In genomic region chr8:94870474-94871107, GRCm38 (mm10) we compare ENCODE assay signal across 8 mouse cellular contexts. TPM values are rescaled to one million over a fixed set of nuclear protein-coding genes. Genes with fewer than 3 reads are reported as not detected.
DNase-seq lines count a peak whose midpoint lies in the region; ATAC-seq and TF ChIP-seq lines count a peak whose summit lies in the region.

No protein-coding gene starts in this region.

- no peaks in the 10 kb centered on the region for H3K4me1 ChIP-seq in ES-Bruce4 (ENCODE audit: control insufficient read depth, insufficient read depth, low read length)
- peaks cover 68% of the 10 kb centered on the region for H3K4me1 ChIP-seq in forebrain, embryonic 10.5 days
- peaks cover 29% of the 10 kb centered on the region for H3K4me1 ChIP-seq in hindbrain, postnatal 0 days (ENCODE audit: insufficient read depth, low read length)
- H3K4me1 ChIP-seq in liver, embryonic 11.5 days (replicated peaks; ENCODE audit: control insufficient read depth, insufficient read depth, low read length): peaks cover 44% of the 10 kb centered on the region

- peak overlapping the region; percentile 28 for H3K4me3 ChIP-seq in C2C12 (ENCODE audit: insufficient read depth, poor library complexity, severe bottlenecking)
- H3K4me3 ChIP-seq in ES-Bruce4 (ENCODE audit: low read depth, low read length): peak overlapping the region; percentile 25
- peak overlapping the region; percentile 57 for H3K4me3 ChIP-seq in forebrain, embryonic 10.5 days
- peak overlapping the region; percentile 60 for H3K4me3 ChIP-seq in hindbrain, postnatal 0 days (ENCODE audit: low read length)
- H3K4me3 ChIP-seq in liver, embryonic 11.5 days (ENCODE audit: low read depth, low read length): peak overlapping the region; percentile 37
- H3K4me3 ChIP-seq in myocyte: peak overlapping the region; percentile 15

- no peak for DNase-seq in forebrain, embryonic 10.5 days (ENCODE audit: extremely low spot score, low spot score)
- DNase-seq in hindbrain, postnatal 0 days (ENCODE audit: low spot score): peak; percentile 81
- no peak for DNase-seq in liver, embryonic 11.5 days (ENCODE audit: low spot score)
- no peak for DNase-seq in urinary bladder, adult 18-20 months (ENCODE audit: low spot score in 2 of 2)
- no peak for DNase-seq in adrenal gland, postnatal 4 days (ENCODE audit: low spot score in 2 of 2)

- H3K79me2 ChIP-seq in C2C12 (ENCODE audit: control insufficient read depth, insufficient read depth) (no peaks in the 10 kb centered on the region), myocyte (ENCODE audit: control insufficient read depth, insufficient read depth) (no peaks in the 10 kb centered on the region)

- H3K79me3 ChIP-seq in C2C12 (ENCODE audit: low read depth): no peaks in the 10 kb centered on the region

- H3K36me3 ChIP-seq in C2C12 (ENCODE audit: control insufficient read depth, insufficient read depth) (peaks cover 2% of the 10 kb centered on the region), ES-Bruce4 (ENCODE audit: control insufficient read depth, insufficient read depth, low read length, poor library complexity, severe bottlenecking) (0 out of 2 replicates have a peak, but pooled peaks cover under 1% of the 10 kb centered on the region), myocyte (ENCODE audit: control insufficient read depth, insufficient read depth) (no peaks in the 10 kb centered on the region)
- peaks cover 19% of the 10 kb centered on the region for H3K36me3 ChIP-seq in forebrain, embryonic 10.5 days (replicated peaks)
- peaks cover 13% of the 10 kb centered on the region for H3K36me3 ChIP-seq in hindbrain, postnatal 0 days (ENCODE audit: insufficient read depth, low read length)
- H3K36me3 ChIP-seq in liver, embryonic 11.5 days (ENCODE audit: control insufficient read depth, insufficient read depth, low read length): peaks cover 5% of the 10 kb centered on the region; the same call in 1 of the 2 replicates

- no peak for TF ChIP-seq POLR2A in ES-Bruce4 (IDR thresholded peaks at IDR 0.05; ENCODE audit: insufficient read depth, low read length)
- no peak for TF ChIP-seq POLR2A in myocyte (IDR thresholded peaks at IDR 0.05; ENCODE audit: insufficient read length, low read depth)

- TF ChIP-seq EP300 in ES-Bruce4 (IDR thresholded peaks at IDR 0.05; ENCODE audit: insufficient read depth, low read depth, low read length): no peak

- H3K9me3 ChIP-seq in ES-Bruce4 (replicated peaks; ENCODE audit: control insufficient read depth, insufficient read depth, low read length, poor library complexity, severe bottlenecking): no peaks in the 10 kb centered on the region
- H3K9me3 ChIP-seq in forebrain, embryonic 10.5 days: no peaks in the 10 kb centered on the region
- H3K9me3 ChIP-seq in hindbrain, postnatal 0 days (ENCODE audit: low read length): no peaks in the 10 kb centered on the region
- H3K9me3 ChIP-seq in liver, embryonic 11.5 days (ENCODE audit: control insufficient read depth, low read length): no peaks in the 10 kb centered on the region

- H3K27ac ChIP-seq in ES-Bruce4 (ENCODE audit: insufficient read depth, low read length): no peak overlapping the region
- peak overlapping the region; percentile 79 for H3K27ac ChIP-seq in forebrain, embryonic 10.5 days
- peak overlapping the region; percentile 80 for H3K27ac ChIP-seq in hindbrain, postnatal 0 days
- H3K27ac ChIP-seq in liver, embryonic 11.5 days (ENCODE audit: low read depth, low read length): no peak overlapping the region

- H3K9ac ChIP-seq in ES-Bruce4 (ENCODE audit: low read depth, poor library complexity, severe bottlenecking): peak overlapping the region; percentile 14; the same call in 1 of the 2 replicates
- H3K9ac ChIP-seq in hindbrain, postnatal 0 days (replicated peaks; ENCODE audit: low read length): peak overlapping the region; percentile 76
- H3K9ac ChIP-seq in liver, embryonic 11.5 days (ENCODE audit: low read depth, low read length): peak overlapping the region; percentile 52

- H3ac ChIP-seq in C2C12 (ENCODE audit: control insufficient read depth, insufficient read length, low read depth): peak overlapping the region; percentile 55
- H3ac ChIP-seq in myocyte (ENCODE audit: control insufficient read depth, insufficient read length): no peak overlapping the region

- peak; percentile 61 for ATAC-seq in hindbrain, postnatal 0 days
- ATAC-seq in liver, embryonic 11.5 days (replicated peaks; ENCODE audit: low FRiP score): no peak

- no peaks in the 10 kb centered on the region for H3K27me3 ChIP-seq in C2C12 (ENCODE audit: control insufficient read depth, insufficient read depth, insufficient read length)
- no peaks in the 10 kb centered on the region for H3K27me3 ChIP-seq in ES-Bruce4 (ENCODE audit: control insufficient read depth, insufficient read depth, low read length, poor library complexity, severe bottlenecking)
- H3K27me3 ChIP-seq in forebrain, embryonic 10.5 days (ENCODE audit: poor library complexity, severe bottlenecking): peaks cover 50% of the 10 kb centered on the region
- H3K27me3 ChIP-seq in hindbrain, postnatal 0 days (ENCODE audit: insufficient read depth, low read length): no peaks in the 10 kb centered on the region
- H3K27me3 ChIP-seq in liver, embryonic 11.5 days (replicated peaks; ENCODE audit: control insufficient read depth, insufficient read depth, low read length): peaks cover 11% of the 10 kb centered on the region
- H3K27me3 ChIP-seq in myocyte (ENCODE audit: control insufficient read depth, insufficient read depth, insufficient read length): no peaks in the 10 kb centered on the region

- H3K4me2 ChIP-seq in hindbrain, postnatal 0 days (ENCODE audit: low read depth, low read length): peak overlapping the region; percentile 75
- peak overlapping the region; percentile 73 for H3K4me2 ChIP-seq in liver, embryonic 11.5 days
- peak overlapping the region; percentile 83 for H3K4me2 ChIP-seq in myocyte (ENCODE audit: low read depth)

- TF ChIP-seq CTCF in C2C12 (IDR thresholded peaks at IDR 0.05; ENCODE audit: control insufficient read depth, insufficient read depth, insufficient read length): no peak
- no peak for TF ChIP-seq CTCF in ES-Bruce4 (IDR thresholded peaks at IDR 0.05; ENCODE audit: low read depth, low read length)
- no peak for TF ChIP-seq CTCF in hindbrain, postnatal 0 days (IDR thresholded peaks at IDR 0.05; ENCODE audit: low read depth)

- WGBS in forebrain, embryonic 10.5 days: 2% methylated on average over 22 of the region's 22 CpGs
- WGBS in hindbrain, postnatal 0 days: under 1% methylated on average over 20 of the region's 22 CpGs
- 17% methylated on average over 21 of the region's 22 CpGs for WGBS in liver, embryonic 11.5 days

RNA-seq across cellular contexts. Expression of gene Dok4, which starts 5.5 kb away (rescaled TPM):
- 6.7 TPM for polyA plus RNA-seq in C2C12 (2012; fragmentation: generic; extraction: Trizol)
- polyA plus RNA-seq in ES-Bruce4 (2011; ENCODE audit: insufficient read depth, insufficient read length, low read depth, missing spikeins): 3.9 and 4.4 TPM in 2 replicates
- 14.4 and 14.9 TPM in 2 replicates for polyA plus RNA-seq in forebrain, embryonic 10.5 days (2016; fragmentation: Nextera tagmentation; extraction: Ambion mirVana)
- 121 and 127 TPM in 2 replicates for total RNA-seq in hindbrain, postnatal 0 days (2014; rRNA removed)
- polyA plus RNA-seq in hindbrain, postnatal 0 days (2015; fragmentation: Nextera tagmentation; extraction: Ambion mirVana): 60.8 and 66.9 TPM in 2 replicates
- polyA plus RNA-seq in liver, embryonic 11.5 days (2014; fragmentation: Nextera tagmentation; extraction: Ambion mirVana): 13.2 and 13.9 TPM in 2 replicates
- 4.4 TPM for polyA plus RNA-seq in myocyte (2012; fragmentation: generic; extraction: Trizol)
- total RNA-seq in adrenal gland, postnatal 4 days (2021): 10 to 100 TPM; 21.5 to 24.9 TPM

RNA-seq across cellular contexts. Expression of gene Polr2c, which starts 13.3 kb away (rescaled TPM):
- polyA plus RNA-seq in C2C12 (2012; fragmentation: generic; extraction: Trizol): 124 TPM
- polyA plus RNA-seq in ES-Bruce4 (2011; ENCODE audit: insufficient read depth, insufficient read length, low read depth, missing spikeins): 134 and 150 TPM in 2 replicates
- polyA plus RNA-seq in forebrain, embryonic 10.5 days (2016; fragmentation: Nextera tagmentation; extraction: Ambion mirVana): 176 and 179 TPM in 2 replicates
- total RNA-seq in hindbrain, postnatal 0 days (2014; rRNA removed): 65.3 and 81.6 TPM in 2 replicates
- polyA plus RNA-seq in hindbrain, postnatal 0 days (2015; fragmentation: Nextera tagmentation; extraction: Ambion mirVana): 102 TPM in 2 replicates
- polyA plus RNA-seq in liver, embryonic 11.5 days (2014; fragmentation: Nextera tagmentation; extraction: Ambion mirVana): 162 and 172 TPM in 2 replicates
- polyA plus RNA-seq in myocyte (2012; fragmentation: generic; extraction: Trizol): 102 TPM
- 10 to 100 TPM; 61.4 to 65.6 TPM for total RNA-seq in adrenal gland, postnatal 4 days (2021)

RNA-seq across cellular contexts. Expression of gene Ciapin1, which starts 32.4 kb away (rescaled TPM):
- polyA plus RNA-seq in C2C12 (2012; fragmentation: generic; extraction: Trizol) (115 TPM), ES-Bruce4 (2011; ENCODE audit: insufficient read depth, insufficient read length, low read depth, missing spikeins) (65.2 and 75.8 TPM in 2 replicates), myocyte (2012; fragmentation: generic; extraction: Trizol) (74.9 TPM)
- polyA plus RNA-seq in forebrain, embryonic 10.5 days (2016; fragmentation: Nextera tagmentation; extraction: Ambion mirVana): 178 and 180 TPM in 2 replicates
- total RNA-seq in hindbrain, postnatal 0 days (2014; rRNA removed): 62.5 and 72.6 TPM in 2 replicates
- polyA plus RNA-seq in hindbrain, postnatal 0 days (2015; fragmentation: Nextera tagmentation; extraction: Ambion mirVana): 139 and 144 TPM in 2 replicates
- polyA plus RNA-seq in liver, embryonic 11.5 days (2014; fragmentation: Nextera tagmentation; extraction: Ambion mirVana): 94.8 and 99.5 TPM in 2 replicates
- 10 to 100 TPM; 84.1 to 89.3 TPM for total RNA-seq in adrenal gland, postnatal 4 days (2021)

RNA-seq across cellular contexts. Expression of gene Coq9, which starts 32.5 kb away (rescaled TPM):
- polyA plus RNA-seq in C2C12 (2012; fragmentation: generic; extraction: Trizol): 44.0 TPM
- 36.0 and 47.5 TPM in 2 replicates for polyA plus RNA-seq in ES-Bruce4 (2011; ENCODE audit: insufficient read depth, insufficient read length, low read depth, missing spikeins)
- polyA plus RNA-seq in forebrain, embryonic 10.5 days (2016; fragmentation: Nextera tagmentation; extraction: Ambion mirVana): 51.1 and 56.6 TPM in 2 replicates
- 109 and 133 TPM in 2 replicates for total RNA-seq in hindbrain, postnatal 0 days (2014; rRNA removed)
- polyA plus RNA-seq in hindbrain, postnatal 0 days (2015; fragmentation: Nextera tagmentation; extraction: Ambion mirVana): 54.7 and 59.2 TPM in 2 replicates
- 82.2 and 82.9 TPM in 2 replicates for polyA plus RNA-seq in liver, embryonic 11.5 days (2014; fragmentation: Nextera tagmentation; extraction: Ambion mirVana)
- 126 TPM for polyA plus RNA-seq in myocyte (2012; fragmentation: generic; extraction: Trizol)
- total RNA-seq in adrenal gland, postnatal 4 days (2021): 100 to 1,000 TPM; 128 to 144 TPM

RNA-seq across cellular contexts. Expression of gene Ccdc102a, which starts 47.3 kb away (rescaled TPM):
- 28.1 TPM for polyA plus RNA-seq in C2C12 (2012; fragmentation: generic; extraction: Trizol)
- 5.1 and 5.4 TPM in 2 replicates for polyA plus RNA-seq in ES-Bruce4 (2011; ENCODE audit: insufficient read depth, insufficient read length, low read depth, missing spikeins)
- polyA plus RNA-seq in forebrain, embryonic 10.5 days (2016; fragmentation: Nextera tagmentation; extraction: Ambion mirVana): 11.9 and 13.5 TPM in 2 replicates
- 7.8 and 12.8 TPM in 2 replicates for total RNA-seq in hindbrain, postnatal 0 days (2014; rRNA removed)
- polyA plus RNA-seq in hindbrain, postnatal 0 days (2015; fragmentation: Nextera tagmentation; extraction: Ambion mirVana): 5.5 and 6.1 TPM in 2 replicates
- polyA plus RNA-seq in liver, embryonic 11.5 days (2014; fragmentation: Nextera tagmentation; extraction: Ambion mirVana): 16.4 and 17.6 TPM in 2 replicates
- 16.3 TPM for polyA plus RNA-seq in myocyte (2012; fragmentation: generic; extraction: Trizol)
- 10 to 100 TPM; 13.3 to 14.0 TPM for total RNA-seq in adrenal gland, postnatal 4 days (2021)

Comparison
In these comparisons a context has a peak if more than half of its experiments do, and no peak if none do; other contexts are left out.
1. H3K27ac ChIP-seq: peak in forebrain, embryonic 10.5 days (single experiment) and hindbrain, postnatal 0 days (single experiment); none in ES-Bruce4 (single experiment) and liver, embryonic 11.5 days (single experiment).
2. H3K9ac ChIP-seq: peak in every context shown above with its lines; median percentile 76 in hindbrain, postnatal 0 days; 52 in liver, embryonic 11.5 days; 14 in ES-Bruce4.
3. Peak in every context shown above with its lines, with median percentiles within 50 percentile points of each other: H3K4me3 ChIP-seq and H3K4me2 ChIP-seq.